Mouse (Mus musculus) right cerebral cortex, postnatal 10 days (tissue): ENCODE data around the gene Casp1.

ENCODE experiments used
- DNase-seq, 2 experiments: peaks; one replicate each; pipeline ENCODE4 v3.0.0; 2021; ENCODE audit warnings: low spot score in 2 of 2

The Casp1 gene

GRCm38 (mm10) chr9:5298329-5299131 lies at the start of gene Casp1:
Gene Casp1 (plus strand): TSS chr9:5298517.
- DNase-seq = no peak

GRCm38 (mm10) chr9:5263951-5264475 lies 34.3 kb upstream of the Casp1 start:
- DNase-seq = no peak

GRCm38 (mm10) chr9:5270274-5270673 lies 28.0 kb upstream of the Casp1 start:
- no peak for DNase-seq

DNA sequence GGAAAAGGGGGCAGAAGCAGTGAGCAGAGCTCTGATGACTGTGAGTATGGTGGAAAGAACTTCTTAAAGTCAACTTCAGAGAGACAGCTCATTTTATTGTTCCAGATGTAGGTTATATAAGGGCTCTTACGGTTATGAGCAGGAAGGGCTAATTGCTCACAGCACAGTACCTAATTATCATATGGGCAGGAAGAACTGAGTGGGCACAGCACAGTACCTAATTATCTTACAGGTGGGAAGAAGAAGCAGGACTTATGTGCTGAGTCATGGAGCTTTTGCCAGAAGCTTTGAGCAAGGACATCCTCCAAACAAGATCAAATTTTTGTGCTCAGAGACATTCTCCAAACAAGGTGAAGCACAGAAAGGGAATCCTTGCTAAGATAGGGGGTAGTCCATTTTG lies 27.4 kb upstream of the Casp1 start:
- no peak for DNase-seq

DNA sequence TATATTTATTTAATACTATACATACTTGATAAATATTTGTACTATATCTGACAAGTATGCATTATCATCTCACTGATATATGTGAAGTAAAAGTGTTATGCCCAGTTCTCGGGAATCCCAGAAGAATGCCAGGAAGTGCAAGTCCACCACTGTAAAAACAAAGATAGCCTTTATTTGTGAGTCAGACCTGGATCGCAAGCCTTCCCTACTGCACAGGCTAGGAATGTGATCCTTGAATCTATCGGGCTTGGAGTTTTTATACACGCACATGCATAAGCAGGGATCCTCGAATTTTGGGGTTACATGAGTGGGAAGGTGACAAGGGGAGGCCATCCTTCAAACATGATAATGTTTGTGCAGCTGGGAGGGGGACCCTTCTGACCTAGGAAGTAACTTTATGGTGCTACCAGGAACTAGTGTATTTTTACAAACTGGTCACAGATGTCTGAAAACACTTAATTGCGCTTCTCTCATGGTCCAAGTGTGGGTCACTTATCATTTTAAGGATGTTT lies 26.9 kb upstream of the Casp1 start:
- DNase-seq = no peak

- no peak for DNase-seq
These were observed 12.2 kb upstream of the Casp1 start for GRCm38 (mm10) chr9:5286071-5286470.

DNA sequence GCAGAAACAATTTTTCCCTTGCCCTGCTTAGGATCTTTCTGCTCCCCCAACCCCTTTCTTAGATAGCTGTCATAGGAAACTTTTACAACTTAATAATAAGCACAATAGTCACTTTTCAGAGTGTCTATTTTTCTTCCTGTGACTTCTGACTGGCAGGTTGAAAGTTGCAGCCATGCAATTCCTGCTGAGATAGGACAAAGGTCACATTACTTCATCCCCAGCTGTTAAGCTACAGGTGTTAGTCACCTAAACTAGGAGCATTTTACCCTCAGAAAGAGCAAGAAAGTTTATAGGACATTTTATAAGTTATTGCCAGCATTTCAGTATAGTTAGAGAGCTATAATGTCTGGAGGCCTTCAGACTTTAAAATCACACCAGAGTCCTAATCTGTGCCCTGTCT lies 11.7 kb upstream of the Casp1 start:
- DNase-seq = no peak

GRCm38 (mm10) chr9:5296354-5297237 lies 1.7 kb upstream of the Casp1 start:
- no peak for DNase-seq

DNA sequence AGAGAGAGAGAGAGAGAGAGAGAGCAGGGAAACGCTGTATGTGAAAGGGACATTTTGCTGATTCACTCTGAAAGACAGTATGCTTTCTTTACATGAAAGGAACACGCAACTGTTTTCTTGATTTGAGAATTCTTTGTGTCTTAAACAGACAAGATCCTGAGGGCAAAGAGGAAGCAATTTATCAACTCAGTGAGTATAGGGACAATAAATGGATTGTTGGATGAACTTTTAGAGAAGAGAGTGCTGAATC lies 740 bp downstream of the Casp1 start:
- no peak for DNase-seq

DNA sequence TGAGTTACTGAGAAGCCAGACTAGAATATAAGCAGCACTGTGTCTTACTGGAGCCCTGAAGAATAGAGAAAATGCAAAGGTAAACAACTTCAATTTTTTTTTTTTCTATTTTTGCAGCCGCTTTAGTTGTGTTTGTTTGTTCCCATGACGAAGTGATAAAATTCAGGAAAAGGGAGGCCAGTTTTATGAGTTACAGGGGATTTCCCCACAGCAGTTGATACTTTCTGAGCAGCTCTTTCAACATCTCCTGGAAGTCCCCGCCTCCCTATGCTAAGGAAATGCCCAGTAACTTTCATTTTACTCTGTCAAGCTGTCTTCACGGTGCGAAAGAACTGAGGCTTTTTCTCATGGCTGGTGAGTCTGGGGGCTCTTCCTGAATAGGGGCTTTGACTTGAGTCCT lies 10.2 kb downstream of the Casp1 start, which contains the start of gene Casp4:
Gene Casp4 (plus strand): TSS at position 268 of the 400 bp plus-strand sequence.
- no peak for DNase-seq

GRCm38 (mm10) chr9:5310112-5310511 lies 11.8 kb downstream of the Casp1 start:
- no peak for DNase-seq

- no peak for DNase-seq
These were observed 13.1 kb downstream of the Casp1 start for GRCm38 (mm10) chr9:5311435-5311834.

- no peak for DNase-seq
These were observed 29.9 kb downstream of the Casp1 start for GRCm38 (mm10) chr9:5328204-5328603.

GRCm38 (mm10) chr9:5332441-5332840 lies 34.1 kb downstream of the Casp1 start:
- no peak for DNase-seq

DNA sequence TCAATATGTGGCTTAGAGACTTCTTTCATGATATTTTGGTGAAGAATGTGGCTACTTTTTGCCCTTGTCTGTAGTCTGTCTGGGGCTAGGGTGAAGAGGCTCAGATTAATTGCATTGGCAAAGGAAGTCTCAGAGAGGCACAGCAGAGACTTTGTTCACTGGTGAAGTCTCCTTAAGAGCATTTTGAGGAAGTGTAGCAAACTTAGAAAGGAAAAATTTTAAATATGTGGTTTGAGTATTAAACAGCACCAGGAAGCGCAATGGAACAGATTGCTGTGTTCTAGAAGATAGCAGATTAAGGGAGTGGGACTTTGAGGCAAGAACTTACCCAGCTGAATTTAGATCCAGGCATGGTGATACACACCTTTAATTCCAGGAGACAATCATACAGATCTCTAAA lies 35.1 kb downstream of the Casp1 start:
- no peak for DNase-seq

DNA sequence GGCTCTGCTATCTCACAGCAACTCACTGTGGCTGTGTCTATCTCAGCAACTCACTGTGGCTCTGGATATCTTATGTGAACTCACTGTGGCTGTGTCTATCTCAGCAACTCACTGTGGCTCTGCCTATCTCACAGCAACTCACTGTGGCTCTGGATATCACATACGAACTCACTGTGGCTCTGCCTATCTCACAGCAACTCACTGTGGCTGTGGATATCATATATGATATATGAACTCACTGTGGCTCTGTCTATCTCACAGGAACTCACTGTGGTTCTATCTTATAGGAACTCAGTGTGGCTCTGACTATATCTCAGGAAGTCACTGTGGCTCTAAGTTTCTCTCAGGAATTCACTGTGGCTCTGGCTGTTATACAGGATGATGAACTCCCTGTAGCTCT lies 44.8 kb downstream of the Casp1 start:
- DNase-seq = no peak

DNA sequence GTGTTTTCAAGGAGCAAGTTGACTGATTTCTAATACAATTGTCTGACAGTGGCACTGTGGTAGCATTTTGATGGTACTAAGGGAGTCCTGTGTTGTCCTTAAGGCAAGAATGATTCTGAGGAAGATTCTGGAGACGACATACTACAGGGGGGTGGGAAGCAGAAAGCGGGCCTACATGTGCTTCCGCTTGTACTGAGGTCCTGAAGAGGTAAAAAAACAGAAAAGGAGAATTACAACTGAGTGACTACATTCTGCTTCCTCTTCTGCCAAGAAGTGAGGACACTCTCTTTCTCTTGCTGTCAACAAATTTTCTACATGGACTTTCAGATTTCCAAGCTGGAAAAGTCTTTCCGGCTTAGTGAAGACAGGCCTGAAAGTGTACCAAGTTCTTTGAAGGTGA lies 45.8 kb downstream of the Casp1 start:
- DNase-seq = no peak

- DNase-seq = no peak
These were observed 47.1 kb downstream of the Casp1 start, which contains the start of gene Casp12 for GRCm38 (mm10) chr9:5345291-5345898. Gene Casp12 (plus strand): TSS chr9:5345430.

GRCm38 (mm10) chr9:5347381-5347780 lies 49.1 kb downstream of the Casp1 start:
- DNase-seq = no peak

DNA sequence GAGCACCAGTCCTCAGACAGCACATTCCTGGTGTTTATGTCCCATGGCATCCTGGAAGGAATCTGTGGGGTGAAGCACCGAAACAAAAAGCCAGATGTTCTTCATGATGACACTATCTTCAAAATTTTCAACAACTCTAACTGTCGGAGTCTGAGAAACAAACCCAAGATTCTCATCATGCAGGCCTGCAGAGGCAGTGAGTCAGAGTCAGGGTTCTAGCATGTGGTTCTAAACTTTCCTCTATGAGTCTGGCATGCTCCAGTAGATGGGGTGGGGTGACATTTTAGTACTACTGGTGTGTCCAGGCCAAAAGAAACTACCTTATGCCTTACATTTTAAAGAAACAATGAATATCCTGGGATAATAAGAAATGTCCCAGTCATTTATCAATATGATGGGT lies 55.4 kb downstream of the Casp1 start:
- DNase-seq = no peak

DNA sequence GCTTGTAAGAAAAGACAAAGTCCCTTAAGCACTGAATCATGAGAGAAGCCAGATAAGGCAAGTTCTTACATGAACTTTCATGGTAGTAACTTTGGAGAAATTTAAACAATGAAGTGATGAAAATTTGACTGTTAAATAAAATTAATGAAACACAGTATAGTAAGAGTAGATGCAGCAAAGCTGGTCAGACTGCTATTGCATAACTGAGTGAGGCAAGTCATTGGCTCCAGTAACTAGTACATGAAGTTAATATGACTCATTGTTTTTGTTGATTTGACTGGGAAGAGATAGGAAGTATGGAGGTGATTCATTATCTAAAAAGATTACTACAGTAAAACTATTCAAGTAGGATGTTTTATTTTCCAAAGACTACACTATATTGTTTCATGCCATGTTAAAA lies 58.5 kb downstream of the Casp1 start:
- DNase-seq = no peak
